Mouse (Mus musculus) megakaryocyte, embryonic 14.5 days (primary cell): ENCODE measurements around the gene Ccdc78. TPM values are rescaled to one million over a fixed set of nuclear protein-coding genes. Genes with fewer than 3 reads are reported as not detected.

Experiments used
- H3K27me3 ChIP-seq: replicated peaks from 2 replicates; pipeline ENCODE3; 2012; ENCODE audit warnings: inconsistent platforms
- H3K36me3 ChIP-seq: replicated peaks from 2 replicates; pipeline ENCODE3; 2012; ENCODE audit warnings: low read length, inconsistent platforms, mixed read lengths
- H3K4me1 ChIP-seq: 2 replicates; pipeline ENCODE4 v1.6.1; 2012; ENCODE audit warnings: inconsistent platforms
- H3K4me3 ChIP-seq: replicated peaks from 2 replicates; pipeline ENCODE3; 2012; ENCODE audit warnings: moderate library complexity, mild to moderate bottlenecking, inconsistent platforms
- H3K9me3 ChIP-seq: 2 replicates; pipeline ENCODE4 v1.6.1; 2012; ENCODE audit warnings: inconsistent platforms
- FLI1 ChIP-seq: IDR thresholded peaks from 2 replicates; pipeline ENCODE4 v1.6.1; 2012; ENCODE audit warnings: low read length, inconsistent platforms, mixed read lengths
- GATA1 ChIP-seq: IDR thresholded peaks from 3 replicates; pipeline ENCODE4 v1.6.1; 2012; ENCODE audit warnings: mixed read lengths, low read length, inconsistent platforms, borderline replicate concordance
- polyA plus RNA-seq: library from polyadenylated mRNA; stranded (reverse); fragments of >175 nt; gene quantifications from 2 replicates; pipeline ENCODE4 v1.2.3, GENCODE M21; 2012; ENCODE audit warnings: low replicate concordance; ENCODE audit not compliant: insufficient read depth

Ccdc78 gene
- polyA plus RNA-seq, 1 experiment, result not detected

DNA sequence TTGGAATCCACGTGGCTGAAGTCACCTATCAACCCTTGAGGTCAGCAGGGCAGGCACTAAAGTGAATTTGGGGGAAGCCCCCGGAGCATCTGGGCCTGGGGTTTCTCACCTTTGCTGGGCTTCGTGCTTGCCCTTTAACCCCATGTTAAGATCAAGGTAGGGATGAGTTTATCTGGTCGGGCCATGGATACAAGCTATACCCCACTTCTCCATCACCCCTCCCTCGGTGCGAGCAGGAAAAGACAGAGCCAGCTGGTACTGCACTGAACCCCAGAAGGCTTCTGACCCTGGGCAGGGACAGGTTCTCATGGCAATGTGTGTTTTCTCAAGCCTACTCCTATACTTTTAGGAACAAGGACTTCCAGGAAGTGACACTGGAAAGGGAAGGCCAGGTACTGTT lies 5.0 kb upstream of the Ccdc78 start:
- Histone ChIP-seq H3K4me1 (peaks cover 32% of the 10 kb centered on the region), H3K9me3 (no peaks in the 10 kb centered on the region), H3K4me3 (no peak overlapping the region), H3K27me3 (no peaks in the 10 kb centered on the region), H3K36me3 (peaks cover 77% of the 10 kb centered on the region)
- TF ChIP-seq FLI1 (no peak), GATA1 (no peak)

- Histone ChIP-seq H3K4me1 (peaks cover 34% of the 10 kb centered on the region), H3K9me3 (no peaks in the 10 kb centered on the region), H3K36me3 (peaks cover 71% of the 10 kb centered on the region), H3K27me3 (no peaks in the 10 kb centered on the region), H3K4me3 (no peak overlapping the region)
- TF ChIP-seq FLI1 (no peak), GATA1 (no peak)
Measured at GRCm38 (mm10) chr17:25783086-25783485, 3.3 kb upstream of the Ccdc78 start.

GRCm38 (mm10) chr17:25783861-25784574 lies 2.4 kb upstream of the Ccdc78 start:
- H3K36me3 ChIP-seq, result peaks cover 68% of the 10 kb centered on the region
- TF ChIP-seq FLI1, result no peak
- no peak for TF ChIP-seq GATA1
- H3K4me1 ChIP-seq, result peaks cover 34% of the 10 kb centered on the region
- no peaks in the 10 kb centered on the region for H3K27me3 ChIP-seq
- H3K9me3 ChIP-seq, result no peaks in the 10 kb centered on the region
- H3K4me3 ChIP-seq, result peak overlapping the region; percentile 98

GRCm38 (mm10) chr17:25785281-25785745 lies 1.1 kb upstream of the Ccdc78 start, which contains the start of gene Haghl:
Gene Haghl (minus strand): TSS chr17:25785673.
- Histone ChIP-seq H3K27me3 (no peaks in the 10 kb centered on the region), H3K4me1 (peaks cover 34% of the 10 kb centered on the region), H3K9me3 (no peaks in the 10 kb centered on the region), H3K36me3 (peaks cover 65% of the 10 kb centered on the region), H3K4me3 (peak within 1 kb of the TSS; percentile 98)
- TF ChIP-seq FLI1 (no peak), GATA1 (no peak)

DNA sequence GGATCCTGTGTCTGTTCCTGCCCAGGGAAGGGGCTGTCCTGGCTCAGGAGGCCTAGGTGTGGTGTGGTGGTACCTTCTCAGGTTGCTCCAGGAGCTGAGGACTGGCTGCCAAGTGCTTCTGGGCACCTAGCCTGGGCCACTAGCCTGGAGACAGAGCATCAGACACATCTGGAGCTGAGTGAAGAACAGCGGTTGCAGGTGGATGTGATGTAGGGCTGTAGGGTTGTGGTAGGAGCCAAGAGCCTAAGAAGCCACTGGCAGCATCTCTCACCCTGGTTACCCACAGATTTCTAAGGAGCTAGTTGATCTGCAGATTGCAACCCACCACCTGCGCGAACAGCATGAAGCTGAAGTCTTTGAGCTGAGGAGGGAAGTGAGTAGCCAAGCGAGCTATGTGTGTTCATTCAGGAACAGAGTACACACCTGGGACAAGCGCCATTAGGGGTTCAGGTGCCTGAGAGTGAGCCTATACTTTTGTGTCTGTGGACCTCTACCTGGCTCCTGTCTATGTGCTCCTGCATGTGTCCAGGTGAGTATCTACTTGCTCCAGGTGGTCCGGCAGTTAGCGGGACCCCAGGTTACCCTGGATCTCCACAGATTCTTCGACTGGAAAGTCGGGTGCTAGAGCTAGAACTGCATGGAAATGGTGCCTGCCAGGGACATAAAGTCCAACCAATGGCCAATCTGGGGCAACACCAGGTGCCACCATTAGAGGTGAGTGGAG lies 563 bp downstream of the Ccdc78 start:
- H3K27me3 ChIP-seq, result peaks cover 3% of the 10 kb centered on the region
- H3K4me1 ChIP-seq, result peaks cover 50% of the 10 kb centered on the region
- no peaks in the 10 kb centered on the region for H3K9me3 ChIP-seq
- peaks cover 55% of the 10 kb centered on the region for H3K36me3 ChIP-seq
- TF ChIP-seq FLI1 (no peak), GATA1 (no peak)
- no peak overlapping the region for H3K4me3 ChIP-seq

DNA sequence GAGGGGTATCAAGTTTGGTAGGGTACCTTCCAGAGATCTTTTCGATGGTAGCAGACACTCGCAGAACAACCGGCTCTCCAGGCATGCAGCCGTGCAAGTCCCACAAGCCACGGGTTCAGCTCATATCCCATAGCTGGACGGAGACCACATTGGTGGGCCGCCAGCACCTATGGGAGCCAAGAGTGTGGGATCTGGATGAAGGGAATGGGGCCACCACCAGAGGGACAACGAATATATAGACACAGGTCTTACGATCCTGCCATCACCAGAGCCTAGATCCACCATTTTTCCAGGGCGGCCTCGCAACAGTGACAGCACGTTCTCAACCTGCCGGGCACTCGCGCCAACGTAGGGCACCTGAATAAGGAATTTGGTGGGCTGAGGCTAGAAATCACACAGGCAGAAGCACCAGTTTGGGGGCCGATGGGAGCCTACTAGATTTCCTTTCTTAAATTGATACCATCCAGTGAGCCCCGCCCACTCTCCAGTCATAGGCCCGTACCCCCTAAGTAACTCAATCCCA lies 5.0 kb downstream of the Ccdc78 start:
- Histone ChIP-seq H3K36me3 (peaks cover 42% of the 10 kb centered on the region), H3K9me3 (no peaks in the 10 kb centered on the region), H3K4me3 (peak overlapping the region; percentile 95), H3K4me1 (peaks cover 61% of the 10 kb centered on the region), H3K27me3 (peaks cover 20% of the 10 kb centered on the region)
- TF ChIP-seq FLI1 (no peak), GATA1 (no peak)

GRCm38 (mm10) chr17:25791843-25792527 lies 5.6 kb downstream of the Ccdc78 start:
- Histone ChIP-seq H3K4me1 (peaks cover 63% of the 10 kb centered on the region), H3K36me3 (peaks cover 42% of the 10 kb centered on the region), H3K27me3 (peaks cover 20% of the 10 kb centered on the region), H3K4me3 (peak overlapping the region; percentile 95), H3K9me3 (no peaks in the 10 kb centered on the region)
- TF ChIP-seq GATA1 (no peak), FLI1 (no peak)

GRCm38 (mm10) chr17:25792615-25793014 lies 6.2 kb downstream of the Ccdc78 start, which contains the start of gene Fam173a:
Gene Fam173a (minus strand): TSS chr17:25792901.
- Histone ChIP-seq H3K9me3 (no peaks in the 10 kb centered on the region), H3K4me3 (peak within 1 kb of the TSS; percentile 95), H3K36me3 (peaks cover 39% of the 10 kb centered on the region), H3K4me1 (peaks cover 70% of the 10 kb centered on the region), H3K27me3 (peaks cover 20% of the 10 kb centered on the region)
- TF ChIP-seq GATA1 (no peak), FLI1 (no peak)

- peaks cover 71% of the 10 kb centered on the region for H3K4me1 ChIP-seq
Measured at GRCm38 (mm10) chr17:25794197-25794596, 7.8 kb downstream of the Ccdc78 start.

More at GRCm38 (mm10) chr17:25794197-25794596, 7.8 kb downstream of the Ccdc78 start:
- Histone ChIP-seq H3K36me3 (peaks cover 26% of the 10 kb centered on the region), H3K9me3 (no peaks in the 10 kb centered on the region), H3K27me3 (peaks cover 21% of the 10 kb centered on the region), H3K4me3 (no peak overlapping the region)
- no peak for TF ChIP-seq GATA1
- no peak for TF ChIP-seq FLI1
